Mouse (Mus musculus) CH12.LX (cell line): ENCODE measurements at regions not wholly inside any gene's neighbourhood (a gene's known extent, or its start where the extent isn't known, plus 50 kb on each side); places are given as distances from the start of the nearest gene placed in this dataset.

Experiments used
- CTCF ChIP-seq, 2 experiments: IDR thresholded peaks in 1 of 2; conservative IDR thresholded peaks in 1 of 2; 2 replicates each; pipeline ENCODE4 v1.5.1; 2011 to 2012; ENCODE audit warnings: low read depth in 2 of 2, low read length in 2 of 2, improper control_type of control experiment in 1 of 2, inconsistent platforms in 1 of 2, mild to moderate bottlenecking in 1 of 2, moderate library complexity in 1 of 2
- EP300 ChIP-seq: IDR thresholded peaks from 2 replicates; pipeline ENCODE4 v1.6.1; 2011; ENCODE audit warnings: low read length, improper control_type of control experiment
- GABPA ChIP-seq: IDR thresholded peaks from 2 replicates; pipeline ENCODE4 v1.6.1; 2012; ENCODE audit warnings: low read depth, low read length, improper control_type of control experiment, inconsistent platforms; ENCODE audit not compliant: insufficient replicate concordance
- HCFC1 ChIP-seq: IDR thresholded peaks from 2 replicates; pipeline ENCODE4 v1.6.1; 2012; ENCODE audit warnings: low read depth, mild to moderate bottlenecking, inconsistent platforms, low read length, improper control_type of control experiment
- MXI1 ChIP-seq: IDR thresholded peaks from 2 replicates; pipeline ENCODE4 v1.6.1; 2011; ENCODE audit warnings: mild to moderate bottlenecking, low read depth, low read length, improper control_type of control experiment
- POLR2A ChIP-seq: IDR thresholded peaks from 2 replicates; pipeline ENCODE4 v1.6.1; 2011; ENCODE audit warnings: low read depth, mild to moderate bottlenecking, improper control_type of control experiment, low read length
- RAD21 ChIP-seq: IDR thresholded peaks from 2 replicates; pipeline ENCODE4 v1.6.1; 2011; ENCODE audit warnings: low read depth, mild to moderate bottlenecking, low read length, improper control_type of control experiment, moderate library complexity
- TCF12 ChIP-seq: IDR thresholded peaks from 2 replicates; pipeline ENCODE4 v1.6.1; 2014; ENCODE audit warnings: low read depth, mild to moderate bottlenecking, inconsistent platforms, low read length, improper control_type of control experiment
- USF1 ChIP-seq: IDR thresholded peaks from 2 replicates; pipeline ENCODE4 v1.6.1; 2014; ENCODE audit warnings: low read depth, mild to moderate bottlenecking, inconsistent platforms, low read length, improper control_type of control experiment
- ZC3H11A ChIP-seq: IDR thresholded peaks from 2 replicates; pipeline ENCODE4 v1.6.1; 2012; ENCODE audit warnings: low read depth, mild to moderate bottlenecking, inconsistent platforms, low read length, improper control_type of control experiment

DNA sequence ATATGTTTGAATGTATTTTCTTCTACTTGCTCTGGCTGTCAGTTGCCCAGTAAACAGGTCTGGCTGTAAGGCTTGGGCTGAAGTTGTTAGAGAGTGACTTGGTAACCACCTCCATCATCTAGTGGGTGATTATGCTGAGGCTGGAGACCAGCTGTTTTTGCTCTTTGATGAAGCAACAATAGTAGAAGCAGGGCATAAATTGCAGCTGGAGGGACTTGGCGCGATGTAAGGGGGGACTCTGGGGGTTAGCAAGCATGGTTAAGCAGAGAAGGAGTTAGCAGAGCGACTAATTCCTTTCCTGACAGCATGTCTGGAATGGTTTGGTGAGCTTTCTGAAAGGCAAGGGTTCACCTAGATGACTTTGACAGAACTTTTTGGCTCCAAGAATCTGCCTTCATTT is 930.0 kb upstream of the Slit2 start:
- TF ChIP-seq POLR2A (no peak), HCFC1 (no peak), EP300 (no peak), RAD21 (no peak), CTCF (conservative IDR thresholded peaks at IDR 0.05 in 1 of 2, IDR thresholded peaks at IDR 0.05 in 1 of 2; ENCODE audit: low read depth in 2 of 2, low read length in 2 of 2) (no peak), ZC3H11A (no peak), MXI1 (no peak), USF1 (no peak), TCF12 (no peak), GABPA (no peak)
